Mouse (Mus musculus) E14TG2a.4 (cell line): ENCODE measurements around the gene Zfp599.
"Not testable (repeated sequence)": the region's sequence is repeated elsewhere in the genome, so short reads cannot be mapped to it uniquely, and the experiment has no call there.

Experiments
- H3K27me3 ChIP-seq: 2 replicates; pipeline ENCODE4 v1.6.1; 2014; ENCODE audit warnings: low read length, control low read depth; ENCODE audit not compliant: insufficient read depth
- H3K36me3 ChIP-seq: 2 replicates; pipeline ENCODE4 v1.6.1; 2014; ENCODE audit warnings: low read length, control low read depth; ENCODE audit not compliant: insufficient read depth
- H3K4me1 ChIP-seq: replicated peaks from 2 replicates; pipeline ENCODE4 v1.6.1; 2014; ENCODE audit warnings: low read depth, low read length, control low read depth
- H3K4me3 ChIP-seq: replicated peaks from 2 replicates; pipeline ENCODE4 v1.5.1; 2014; ENCODE audit warnings: mild to moderate bottlenecking, low read length
- H3K9me3 ChIP-seq: 2 replicates; pipeline ENCODE4 v1.6.1; 2014; ENCODE audit warnings: low read length, control low read depth
- CTCF ChIP-seq: conservative IDR thresholded peaks from 2 replicates; pipeline ENCODE4 v1.5.1; 2014; ENCODE audit warnings: low read length
- NANOG ChIP-seq: IDR thresholded peaks from 2 replicates; pipeline ENCODE4 v1.6.1; 2014; ENCODE audit warnings: borderline replicate concordance, low read length, mixed read lengths
- POU5F1 ChIP-seq: IDR thresholded peaks from 2 replicates; pipeline ENCODE4 v1.6.1; 2014; ENCODE audit warnings: low read length, borderline replicate concordance

Gene Zfp599

DNA sequence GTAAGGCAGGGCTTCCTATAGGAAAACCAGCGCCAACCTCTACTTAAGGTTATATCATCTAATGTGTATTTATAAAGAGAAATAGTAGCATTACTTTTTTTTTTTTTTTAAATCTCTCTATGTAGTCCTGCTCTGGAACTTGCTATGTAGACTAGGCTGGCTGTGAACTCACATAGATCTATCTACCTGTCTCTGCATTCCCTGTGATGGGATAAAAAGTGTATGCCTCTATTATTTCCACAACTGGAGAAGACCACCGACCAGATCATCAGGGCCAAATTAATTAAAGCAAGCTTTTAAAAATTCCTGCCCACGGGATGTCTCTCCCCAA is 362 bp upstream of the Zfp599 start:
- Histone ChIP-seq H3K36me3 (peaks cover 34% of the 10 kb centered on the region), H3K9me3 (no peaks in the 10 kb centered on the region), H3K4me3 (peak overlapping the region; percentile 96), H3K27me3 (no peaks in the 10 kb centered on the region), H3K4me1 (peaks cover 39% of the 10 kb centered on the region)
- no peak for TF ChIP-seq NANOG

DNA sequence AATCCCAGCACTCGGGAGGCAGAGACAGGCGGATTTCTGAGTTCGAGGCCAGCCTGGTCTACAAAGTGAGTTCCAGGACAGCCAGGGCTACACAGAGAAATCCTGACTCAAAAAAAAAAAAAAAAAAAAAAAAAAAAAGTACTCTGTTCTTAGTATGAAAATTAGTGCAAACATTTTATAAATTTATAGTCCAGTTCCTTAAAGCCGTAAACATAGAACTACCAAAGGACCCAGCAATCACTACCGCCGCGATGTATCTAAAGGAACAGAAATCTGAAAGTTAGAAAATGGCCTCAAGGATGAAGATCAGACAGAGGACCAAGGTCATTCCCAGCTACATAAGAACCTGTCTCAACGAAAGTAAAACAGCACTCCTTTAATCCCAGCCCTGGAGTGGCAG is 911 bp downstream of the Zfp599 start:
- peak overlapping the region; percentile 96 for H3K4me3 ChIP-seq
- H3K4me1 ChIP-seq = peaks cover 39% of the 10 kb centered on the region
- TF ChIP-seq POU5F1 (no peak), NANOG (no peak), CTCF (no peak)
- peaks cover 44% of the 10 kb centered on the region for H3K36me3 ChIP-seq
- H3K27me3 ChIP-seq = no peaks in the 10 kb centered on the region
- no peaks in the 10 kb centered on the region for H3K9me3 ChIP-seq

DNA sequence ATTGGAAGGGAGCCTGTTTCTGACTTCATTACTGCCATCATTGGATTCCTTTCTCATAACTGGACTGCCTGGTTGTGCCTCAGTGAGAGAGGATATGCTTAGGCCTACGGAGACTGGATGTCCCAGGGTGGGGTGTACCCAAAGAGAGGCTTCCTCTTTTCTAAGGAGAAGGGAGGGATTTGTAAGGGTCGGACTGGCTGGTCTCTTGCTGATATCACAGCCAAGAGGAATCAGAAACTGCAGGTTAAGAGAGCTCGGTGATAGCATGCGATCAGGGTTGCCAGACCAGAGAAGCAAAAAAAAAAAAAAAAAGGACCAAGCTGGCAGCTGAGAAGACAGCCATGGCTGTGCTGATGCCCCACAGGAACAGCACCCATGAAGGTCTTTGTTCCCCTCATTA is 3.1 kb downstream of the Zfp599 start:
- Histone ChIP-seq H3K4me3 (no peak overlapping the region), H3K36me3 (peaks cover 64% of the 10 kb centered on the region), H3K27me3 (no peaks in the 10 kb centered on the region), H3K4me1 (peaks cover 27% of the 10 kb centered on the region), H3K9me3 (no peaks in the 10 kb centered on the region)
- TF ChIP-seq NANOG (no peak), CTCF (no peak), POU5F1 (no peak)

DNA sequence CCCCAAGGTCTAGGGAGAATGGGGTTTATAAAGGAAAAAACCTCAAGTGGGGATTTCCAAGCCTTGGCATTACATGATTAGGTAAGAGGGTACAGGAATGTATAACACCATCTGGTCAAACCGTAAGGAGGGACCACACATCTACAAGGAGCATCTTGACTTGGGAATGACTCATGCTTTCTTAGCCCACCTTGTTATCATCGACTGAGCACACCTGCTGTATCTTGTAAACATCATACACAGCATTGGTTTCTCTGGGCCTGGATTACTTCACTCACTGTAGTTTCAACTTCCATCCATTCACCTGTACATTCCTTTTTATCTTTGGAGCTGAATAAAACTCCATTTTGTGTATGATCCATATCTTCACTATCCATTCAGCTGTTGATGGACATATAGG is 15.5 kb downstream of the Zfp599 start:
- TF ChIP-seq NANOG (no peak), CTCF (no peak), POU5F1 (no peak)

DNA sequence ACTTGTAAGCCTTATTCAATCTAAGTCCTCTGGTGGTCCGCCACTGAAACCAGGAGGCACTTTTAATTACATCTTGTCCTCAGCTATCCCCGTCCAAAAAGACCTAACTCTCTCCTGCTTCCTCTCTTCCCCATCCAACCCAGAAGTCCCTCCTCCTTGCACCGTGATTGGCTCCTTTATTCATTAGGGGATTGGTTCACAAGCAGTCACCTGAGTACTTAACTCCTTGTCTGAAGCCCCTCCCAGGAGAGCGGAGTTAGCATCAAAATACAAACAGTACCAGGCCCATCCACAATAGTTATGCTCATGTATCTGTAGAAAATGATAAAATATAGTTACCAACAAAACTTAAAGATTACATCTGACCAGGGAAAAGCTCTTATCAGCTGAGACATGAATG is 19.7 kb downstream of the Zfp599 start:
- TF ChIP-seq CTCF (no peak), POU5F1 (no peak), NANOG (no peak)
- Histone ChIP-seq H3K27me3 (no peaks in the 10 kb centered on the region), H3K36me3 (peaks cover 80% of the 10 kb centered on the region), H3K4me1 (peaks cover 20% of the 10 kb centered on the region), H3K4me3 (peak overlapping the region; percentile 62), H3K9me3 (no peaks in the 10 kb centered on the region)

More for the DNA sequence above, 15.5 kb downstream of the Zfp599 start:
- Histone ChIP-seq H3K36me3 (peaks cover 72% of the 10 kb centered on the region), H3K4me1 (peaks cover 10% of the 10 kb centered on the region), H3K27me3 (no peaks in the 10 kb centered on the region), H3K9me3 (peaks cover 13% of the 10 kb centered on the region), H3K4me3 (no peak overlapping the region)

DNA sequence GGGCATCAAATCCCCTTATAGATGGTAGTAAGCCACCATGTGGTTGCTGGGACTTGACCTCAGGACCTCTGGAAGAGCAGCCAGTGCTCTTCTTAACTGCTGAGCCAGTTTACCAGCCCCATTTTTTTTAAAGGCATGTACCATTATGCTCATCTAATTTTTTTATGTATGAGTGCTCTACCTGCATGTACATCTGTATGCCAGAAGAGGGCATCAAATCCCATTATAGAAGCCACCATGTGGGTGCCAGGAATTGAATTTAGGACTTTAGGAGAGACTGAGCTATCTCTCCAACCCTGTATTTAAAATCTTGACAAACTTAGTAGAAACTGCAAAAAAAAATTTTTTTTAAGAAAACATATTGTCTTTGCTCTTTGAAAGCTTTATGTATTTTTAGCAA is 29.1 kb downstream of the Zfp599 start:
- Histone ChIP-seq H3K4me3 (no peak overlapping the region), H3K27me3 (no peaks in the 10 kb centered on the region), H3K9me3 (peaks cover 13% of the 10 kb centered on the region), H3K36me3 (peaks cover 44% of the 10 kb centered on the region), H3K4me1 (peaks cover 48% of the 10 kb centered on the region)
- TF ChIP-seq CTCF = peak; percentile 31
- TF ChIP-seq NANOG = no peak
- TF ChIP-seq POU5F1 = no peak

DNA sequence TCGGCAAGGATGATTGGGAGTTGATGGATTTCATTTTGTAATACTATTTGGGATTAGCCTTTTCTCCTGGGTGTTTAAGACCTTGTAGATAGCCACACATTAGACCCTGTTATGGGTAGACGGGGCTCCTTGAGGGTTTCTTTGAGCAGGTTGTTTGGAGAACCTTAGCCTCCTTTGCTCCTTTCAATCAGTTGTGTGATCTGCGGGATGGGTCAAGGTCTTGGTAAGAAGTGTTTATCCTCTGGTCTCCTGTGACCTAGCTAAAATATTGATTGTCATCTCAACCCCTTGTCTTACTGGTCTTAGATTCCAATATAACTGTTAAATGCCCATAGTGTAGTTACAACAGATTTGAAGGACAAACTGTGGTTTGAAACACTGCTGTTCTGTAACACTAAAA is 29.6 kb downstream of the Zfp599 start:
- TF ChIP-seq NANOG = no peak
- TF ChIP-seq POU5F1 = no peak
- TF ChIP-seq CTCF = no peak
- H3K4me1 ChIP-seq = peaks cover 43% of the 10 kb centered on the region
- H3K9me3 ChIP-seq = peaks cover 13% of the 10 kb centered on the region
- peaks cover 39% of the 10 kb centered on the region for H3K36me3 ChIP-seq
- no peak overlapping the region for H3K4me3 ChIP-seq
- H3K27me3 ChIP-seq = no peaks in the 10 kb centered on the region

DNA sequence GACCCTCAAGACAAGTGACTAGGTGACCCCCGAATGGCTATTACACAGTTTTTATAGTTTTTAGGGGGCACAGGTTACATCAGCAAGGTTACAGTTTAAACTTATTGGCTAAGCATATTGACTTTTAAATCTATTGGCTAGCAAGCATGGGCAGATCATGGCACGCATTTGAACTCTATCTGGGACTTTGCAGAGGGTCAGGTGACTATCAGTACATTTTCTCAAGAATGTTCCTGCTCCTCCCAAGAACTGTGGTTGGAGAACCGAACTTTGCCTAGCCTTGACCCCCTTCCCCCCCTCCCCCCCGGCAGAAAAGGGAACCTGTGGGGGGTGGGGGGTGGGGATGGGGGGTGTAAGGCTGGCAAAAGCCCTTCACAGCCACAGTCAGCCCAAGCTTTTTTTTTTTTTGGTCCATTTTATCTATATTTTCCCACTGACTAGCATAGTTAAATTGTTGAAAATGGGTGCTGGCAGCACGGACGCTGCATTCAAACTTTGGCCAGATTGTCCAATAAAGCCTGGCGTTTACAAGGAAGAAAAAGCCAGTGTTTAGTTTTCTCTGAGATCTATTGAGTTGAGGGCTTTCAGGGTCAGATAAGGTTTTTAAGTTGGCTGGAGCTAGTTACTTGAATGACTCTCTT is 30.2 kb downstream of the Zfp599 start:
- H3K36me3 ChIP-seq = peaks cover 35% of the 10 kb centered on the region
- no peak overlapping the region for H3K4me3 ChIP-seq
- peaks cover 13% of the 10 kb centered on the region for H3K9me3 ChIP-seq
- peaks cover 41% of the 10 kb centered on the region for H3K4me1 ChIP-seq
- TF ChIP-seq POU5F1 (no peak), CTCF (no peak)
- no peaks in the 10 kb centered on the region for H3K27me3 ChIP-seq

DNA sequence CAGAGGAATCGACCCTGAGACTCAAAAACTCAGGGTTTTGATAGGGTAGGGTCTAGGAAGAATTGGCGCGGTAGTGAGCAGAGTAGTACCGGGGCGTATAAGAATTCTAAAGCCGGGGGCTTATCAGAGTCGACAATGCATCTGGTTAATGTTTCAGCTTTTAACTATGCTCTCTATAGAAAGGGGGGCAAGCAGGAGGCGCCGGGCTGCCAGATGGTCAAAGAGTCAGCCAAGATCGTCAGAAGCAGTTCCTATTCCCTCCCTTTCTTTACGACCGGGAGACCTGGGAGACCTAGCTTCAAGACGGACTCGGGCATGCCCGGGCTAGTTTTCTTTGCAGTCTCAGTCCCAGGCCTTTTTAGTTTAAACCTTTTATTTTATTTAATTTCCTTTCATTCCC is 32.8 kb downstream of the Zfp599 start:
- H3K9me3 ChIP-seq = peaks cover 13% of the 10 kb centered on the region

DNA sequence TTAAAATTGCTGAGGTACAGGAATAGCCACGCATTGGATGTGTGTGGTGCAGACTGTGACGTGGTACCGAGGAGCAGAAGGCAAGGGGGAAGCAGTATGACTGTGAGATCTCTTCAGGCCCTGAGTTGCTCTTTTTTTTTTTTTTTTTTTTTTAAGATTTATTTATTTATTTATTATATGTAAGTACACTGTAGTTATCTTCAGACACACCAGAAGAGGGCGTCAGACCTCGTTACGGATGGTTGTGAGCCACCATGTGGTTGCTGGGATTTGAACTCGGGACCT is 33.4 kb downstream of the Zfp599 start:
- not testable (repeated sequence) for H3K27me3 ChIP-seq
- H3K36me3 ChIP-seq = peaks cover 19% of the 10 kb centered on the region
- H3K9me3 ChIP-seq = peaks cover 13% of the 10 kb centered on the region
- H3K4me3 ChIP-seq = peak overlapping the region; percentile 92
- peaks cover 27% of the 10 kb centered on the region for H3K4me1 ChIP-seq

More for the DNA sequence above, 32.8 kb downstream of the Zfp599 start:
- Histone ChIP-seq H3K4me3 (peak overlapping the region; percentile 92), H3K27me3 (no peaks in the 10 kb centered on the region), H3K36me3 (peaks cover 22% of the 10 kb centered on the region), H3K4me1 (peaks cover 32% of the 10 kb centered on the region)
- TF ChIP-seq CTCF (no peak), POU5F1 (no peak), NANOG (no peak)
